Mouse (Mus musculus): ENCODE results near the gene Nhsl1. TPM values are rescaled to one million over a fixed set of nuclear protein-coding genes. Genes with fewer than 3 reads are reported as not detected.
A peak's percentile ranks its signal among the peaks of the same experiment; 100 is the strongest.
"Not testable (repeated sequence)": the region's sequence is repeated elsewhere in the genome, so short reads cannot be mapped to it uniquely, and the experiment has no call there.

Gene Nhsl1
- total RNA-seq, 4 experiments from 2014 or later, result 5.9 to 7.1 (median 6.4) TPM

- no peak for DNase-seq (ENCODE audit: low spot score in 2 of 2)
Observed at GRCm38 (mm10) chr10:18528475-18528874, 209.7 kb downstream of the Nhsl1 start.

DNA sequence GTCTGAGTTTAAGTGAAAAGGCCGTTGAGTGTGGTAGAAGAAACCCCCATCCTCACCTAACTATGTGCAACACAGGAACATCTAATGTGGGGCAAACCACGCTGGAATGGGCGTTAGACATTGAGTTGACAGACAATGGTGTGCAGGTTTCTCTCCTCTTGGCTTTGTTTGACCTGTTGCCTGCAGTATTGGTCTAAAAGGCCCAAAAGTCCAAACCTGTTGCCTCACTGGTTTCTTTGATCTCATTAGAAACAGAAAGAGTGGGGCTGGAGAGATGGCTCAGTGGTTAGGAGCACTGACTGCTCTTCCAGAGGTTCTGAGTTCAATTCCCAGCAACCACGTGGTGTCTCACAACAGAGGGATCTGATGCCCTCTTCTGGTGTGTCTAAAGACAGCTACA, 210.4 kb downstream of the Nhsl1 start:
- no peak for DNase-seq (ENCODE audit: low spot score in 2 of 2)

GRCm38 (mm10) chr10:18530161-18530560, 211.4 kb downstream of the Nhsl1 start:
- DNase-seq (ENCODE audit: low spot score in 2 of 2), result no peak

- no peak for DNase-seq (ENCODE audit: low spot score in 2 of 2)
Observed at GRCm38 (mm10) chr10:18532293-18532692, 213.5 kb downstream of the Nhsl1 start.

DNA sequence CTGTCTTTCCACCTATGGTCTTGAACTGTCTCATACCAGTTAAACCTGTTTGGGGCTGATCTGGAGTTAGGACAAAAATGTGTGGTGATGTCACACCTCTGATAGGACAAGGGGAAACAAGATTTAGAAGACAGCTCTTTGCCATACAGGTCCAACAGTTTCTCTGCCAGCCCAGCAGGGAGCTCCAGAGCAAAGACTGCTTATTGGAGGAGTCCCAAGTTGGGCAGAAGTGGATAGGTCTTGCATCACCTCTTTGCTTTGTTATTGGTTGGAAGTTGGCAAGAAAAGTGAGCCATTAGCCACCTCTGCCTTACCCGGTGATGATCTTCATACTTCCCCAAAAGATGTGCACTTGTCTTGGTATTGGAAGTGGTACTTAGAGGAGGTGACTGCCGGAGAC, 218.1 kb downstream of the Nhsl1 start:
- DNase-seq (ENCODE audit: low spot score in 2 of 2), result no peak

- DNase-seq (ENCODE audit: low spot score in 2 of 2), result no peak
Observed at GRCm38 (mm10) chr10:18545309-18545708, 226.5 kb downstream of the Nhsl1 start.

- peak in 1 of 2 experiments; percentile 33 for DNase-seq (ENCODE audit: low spot score in 2 of 2)
Observed at GRCm38 (mm10) chr10:18545813-18546235, 227.0 kb downstream of the Nhsl1 start, which contains the start of gene Hebp2. Hebp2 (minus strand) TSS chr10:18546076.

DNA sequence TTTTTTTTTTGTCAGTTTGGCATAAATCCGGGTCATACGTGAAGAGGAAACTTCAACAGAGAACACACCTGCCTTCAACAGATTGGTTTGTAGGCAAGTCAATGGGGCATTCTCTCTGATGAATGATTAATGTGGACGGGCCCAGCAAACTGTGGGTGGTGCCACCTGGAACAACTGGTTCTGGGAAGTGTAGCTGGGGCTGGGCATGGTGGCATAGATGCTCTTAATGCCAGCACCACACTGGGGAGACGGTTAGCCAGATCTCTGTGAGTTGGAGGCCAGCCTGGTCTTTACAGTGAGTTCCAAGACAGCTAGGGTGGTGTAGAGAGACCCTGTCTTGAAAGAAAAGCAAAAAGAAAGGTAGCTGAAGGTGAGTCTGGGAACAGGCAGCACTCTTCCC, 228.6 kb downstream of the Nhsl1 start:
- DNase-seq (ENCODE audit: low spot score in 2 of 2), result no peak

DNA sequence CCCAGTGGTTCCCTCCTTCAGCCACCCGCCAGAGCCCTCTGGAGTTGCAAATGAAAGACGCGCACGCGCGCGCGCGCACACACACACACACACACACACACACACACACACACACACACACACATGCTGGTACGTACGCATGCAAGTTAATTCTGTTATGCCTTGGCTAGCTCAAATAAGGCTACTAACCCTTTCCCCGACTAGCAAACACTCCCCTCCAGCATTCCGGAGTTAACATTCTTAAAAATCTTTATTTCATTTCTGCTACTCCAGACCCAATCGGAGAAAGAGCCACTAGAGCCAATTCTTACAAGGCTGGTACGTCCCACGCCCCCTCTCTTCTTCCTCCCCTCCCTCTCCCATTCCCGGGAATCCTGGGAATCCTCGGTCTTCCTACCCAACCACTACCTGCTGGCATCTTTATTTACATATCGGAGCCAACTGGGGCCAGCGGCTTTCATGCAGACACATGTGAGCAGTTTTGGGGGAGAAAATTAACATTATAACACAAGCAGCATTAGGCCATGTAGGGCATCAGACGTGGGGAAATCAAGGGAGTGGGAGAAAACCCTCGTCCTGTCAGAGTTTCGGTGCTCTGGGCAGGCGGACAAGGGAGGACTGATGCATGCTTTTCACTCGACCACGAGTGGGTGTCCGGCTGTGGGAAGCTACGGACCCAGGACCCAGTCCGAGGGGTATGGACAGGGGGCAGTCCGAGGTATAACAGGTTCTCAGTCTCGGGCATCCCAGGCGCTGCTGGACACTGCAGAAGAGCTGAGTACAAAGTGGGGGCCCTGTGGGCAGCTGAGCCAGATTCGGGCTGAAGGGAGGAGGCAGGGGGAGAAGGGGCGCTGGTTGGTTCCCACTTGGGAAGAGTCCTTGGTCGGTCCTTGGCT, 230.8 kb downstream of the Nhsl1 start:
- DNase-seq (ENCODE audit: low spot score in 2 of 2), result no peak

DNA sequence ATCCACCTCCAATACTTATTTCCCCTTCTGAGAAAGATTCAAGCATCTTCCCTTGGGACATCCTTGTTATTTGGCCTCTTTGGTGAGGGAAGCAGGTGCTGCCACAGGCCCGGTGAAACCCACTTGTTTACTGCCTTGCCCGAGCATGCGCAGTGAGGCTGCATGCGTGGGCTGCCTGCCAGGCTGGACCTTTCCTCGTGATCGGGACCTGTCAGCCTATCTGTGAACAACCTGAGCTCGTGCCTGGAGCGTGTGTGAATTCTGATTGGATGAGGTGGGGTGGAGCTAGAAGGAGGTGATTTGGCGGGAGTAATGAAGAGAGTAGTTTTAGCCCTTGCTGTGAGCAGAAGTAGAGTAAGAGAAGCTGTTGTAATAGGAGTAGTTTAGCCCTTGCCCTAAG, 240.3 kb downstream of the Nhsl1 start:
- DNase-seq (ENCODE audit: low spot score in 2 of 2), result not testable (repeated sequence)

GRCm38 (mm10) chr10:18561445-18561844, 242.7 kb downstream of the Nhsl1 start:
- no peak for DNase-seq (ENCODE audit: low spot score in 2 of 2)

- no peak for DNase-seq (ENCODE audit: low spot score in 2 of 2)
Observed at GRCm38 (mm10) chr10:18562940-18563339, 244.2 kb downstream of the Nhsl1 start.

- no peak for DNase-seq (ENCODE audit: low spot score in 2 of 2)
Observed at GRCm38 (mm10) chr10:18572581-18572980, 253.8 kb downstream of the Nhsl1 start.

Other genes with a start within 250 kb of the Nhsl1 start
- gene Ect2l, start 108.1 kb upstream of the Nhsl1 start, total RNA-seq (2022), result under 1 TPM in 3 of 4 experiments, not detected in 1; 0.53 to 0.92 (median 0.62) TPM
- gene Ccdc28a, start 84.0 kb upstream of the Nhsl1 start, total RNA-seq (2022), result 1 to 10 TPM; 6.8 to 9.5 (median 8.2) TPM
- gene Hebp2, start 227.1 kb downstream of the Nhsl1 start, total RNA-seq (2022), result under 1 TPM; 0.27 to 0.44 (median 0.34) TPM